Mouse (Mus musculus) layer of hippocampus, adult 9-10 months (tissue): ENCODE data around the gene Cacna2d2.
A peak's percentile ranks its signal among the peaks of the same experiment; 100 is the strongest.

Experiments used
- DNase-seq: peaks from one replicate; pipeline ENCODE4 v3.0.0; 2022; ENCODE audit warnings: low spot score

Cacna2d2 gene

DNA sequence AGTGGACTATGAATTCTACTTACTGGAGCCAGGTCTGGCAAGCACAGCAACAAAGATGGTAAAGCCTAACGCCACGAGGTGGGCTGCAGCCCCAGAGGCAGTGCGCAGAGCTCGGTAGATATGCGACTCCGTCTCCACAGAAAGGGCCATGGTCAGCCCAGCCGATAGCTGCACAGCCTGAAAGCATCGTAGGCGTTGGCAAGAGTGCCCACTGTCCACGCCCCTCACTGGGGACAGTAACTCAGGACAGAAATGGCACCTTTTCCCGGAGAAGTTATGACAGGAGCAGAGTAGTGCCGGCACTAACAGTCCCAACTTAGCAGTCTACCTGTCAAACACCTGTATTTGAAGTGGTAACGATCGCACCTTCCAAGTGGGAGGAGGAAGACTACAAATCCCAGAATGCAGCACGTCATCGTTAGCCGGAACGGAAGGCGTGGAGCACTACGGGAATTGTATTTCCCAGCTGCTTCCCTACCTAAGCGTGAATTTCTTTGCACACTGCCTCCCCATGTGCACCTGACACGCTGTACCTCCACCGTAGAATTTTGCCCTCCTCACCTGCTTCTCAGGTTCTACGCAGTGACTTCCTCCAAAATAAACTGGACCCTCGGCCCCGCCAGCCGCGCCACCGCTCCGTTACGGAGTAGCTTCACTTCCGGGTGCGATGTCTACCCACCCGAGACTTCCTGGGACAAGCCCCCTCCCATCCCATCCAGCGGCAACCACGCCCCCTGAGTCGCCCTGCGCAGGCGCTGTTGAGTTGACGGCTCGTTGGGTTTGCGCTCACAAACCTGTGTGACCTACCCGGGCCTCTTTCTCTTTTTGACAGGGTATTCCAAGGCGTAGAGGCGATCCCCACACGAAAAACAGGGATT, 142.3 kb downstream of the Cacna2d2 start, which contains the start of the genes Cyb561d2 and Nprl2:
Gene Cyb561d2, minus strand, starts transcription at position 720 of the 878 bp plus-strand sequence.
Gene Nprl2, plus strand, starts transcription at position 753 of the 878 bp plus-strand sequence.
- peak; percentile 83 for DNase-seq

DNA sequence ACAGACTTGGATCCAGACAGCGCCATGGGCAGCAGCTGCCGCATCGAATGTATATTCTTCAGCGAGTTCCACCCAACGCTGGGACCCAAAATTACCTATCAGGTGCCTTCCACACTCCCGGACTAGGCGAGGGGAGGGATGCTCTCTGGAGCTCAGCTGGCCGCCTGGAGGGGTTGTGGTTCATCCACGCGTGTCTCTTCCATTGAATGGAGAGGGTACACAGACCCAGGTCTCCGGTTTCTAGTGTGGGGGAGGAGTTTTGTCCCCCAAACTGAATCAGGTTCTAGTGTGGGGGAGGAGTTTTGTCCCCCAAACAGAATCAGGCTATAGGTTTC, 142.9 kb downstream of the Cacna2d2 start:
- no peak for DNase-seq

DNA sequence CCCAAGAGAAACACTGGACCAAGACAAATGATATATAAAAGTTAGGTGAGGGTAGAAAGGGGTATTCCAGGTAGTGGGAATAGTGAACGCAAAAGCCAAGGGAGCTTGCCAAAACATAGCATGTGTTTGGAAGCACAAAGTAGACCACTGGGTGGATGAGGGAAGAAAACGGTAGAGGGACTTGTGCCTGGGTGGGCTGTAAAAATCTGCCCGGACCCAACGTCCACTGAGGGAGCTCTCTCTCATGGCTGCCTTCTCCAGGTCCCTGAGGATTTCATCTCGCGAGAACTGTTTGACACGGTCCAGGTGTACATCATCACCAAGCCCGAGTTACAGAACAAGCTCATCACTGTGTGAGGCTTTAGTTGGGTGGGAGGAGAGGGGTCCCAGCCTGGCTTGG, 143.3 kb downstream of the Cacna2d2 start:
- DNase-seq, result no peak

DNA sequence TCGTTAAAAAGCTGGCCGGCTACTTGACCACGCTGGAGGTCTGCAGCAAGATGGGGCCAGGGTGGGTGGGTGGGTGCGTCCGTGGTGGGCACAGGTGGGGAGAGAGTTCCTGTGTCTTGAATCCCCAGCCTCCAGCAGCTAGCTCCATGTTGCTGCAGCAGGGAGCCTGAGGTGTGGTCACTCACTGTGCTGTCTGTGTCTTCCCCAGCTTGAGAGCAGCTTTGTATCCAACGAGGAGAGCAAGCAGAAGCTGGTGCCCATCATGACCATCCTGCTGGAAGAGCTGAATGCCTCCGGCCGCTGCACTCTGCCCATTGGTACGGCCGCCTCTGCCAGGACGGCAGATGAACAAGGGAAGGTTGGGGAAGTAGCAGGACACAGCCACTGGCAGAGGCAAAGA, 143.9 kb downstream of the Cacna2d2 start:
- no peak for DNase-seq

DNA sequence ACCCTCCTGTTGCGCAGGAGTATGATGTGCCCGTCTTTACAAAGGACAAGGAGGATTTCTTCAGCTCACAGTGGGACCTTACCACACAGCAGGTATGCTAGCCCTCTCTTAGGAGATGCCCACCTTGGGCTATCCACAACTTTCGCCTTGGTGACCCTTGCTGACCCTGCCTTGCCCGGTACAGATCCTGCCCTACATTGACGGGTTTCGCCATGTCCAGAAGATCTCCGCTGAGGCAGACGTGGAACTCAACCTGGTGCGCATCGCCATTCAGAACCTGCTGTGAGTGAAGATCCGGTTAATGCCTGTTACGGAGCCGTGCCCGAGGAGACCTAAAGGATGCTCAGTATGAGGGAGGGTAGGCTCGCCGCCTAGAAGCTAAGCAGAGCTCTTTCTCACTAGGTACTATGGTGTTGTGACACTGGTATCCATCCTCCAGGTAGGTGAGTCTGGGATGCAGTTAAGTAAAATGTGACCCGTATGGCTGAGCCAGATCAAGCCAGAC, 144.8 kb downstream of the Cacna2d2 start:
- no peak for DNase-seq

DNA sequence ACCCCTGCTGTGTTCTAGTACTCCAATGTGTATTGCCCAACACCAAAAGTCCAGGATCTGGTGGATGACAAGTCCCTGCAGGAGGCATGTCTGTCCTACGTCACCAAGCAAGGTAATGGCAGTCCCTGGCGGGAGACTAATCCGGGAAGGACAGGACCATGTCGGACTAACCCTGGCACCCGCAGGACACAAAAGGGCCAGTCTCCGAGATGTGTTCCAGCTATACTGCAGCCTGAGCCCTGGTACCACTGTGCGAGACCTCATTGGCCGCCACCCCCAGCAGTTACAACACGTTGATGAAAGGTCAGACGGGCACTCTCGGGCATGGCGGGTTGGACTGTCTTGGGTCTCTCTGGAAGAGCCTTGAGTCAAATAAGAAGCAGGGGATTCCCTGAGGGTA, 145.3 kb downstream of the Cacna2d2 start:
- no peak for DNase-seq

DNA sequence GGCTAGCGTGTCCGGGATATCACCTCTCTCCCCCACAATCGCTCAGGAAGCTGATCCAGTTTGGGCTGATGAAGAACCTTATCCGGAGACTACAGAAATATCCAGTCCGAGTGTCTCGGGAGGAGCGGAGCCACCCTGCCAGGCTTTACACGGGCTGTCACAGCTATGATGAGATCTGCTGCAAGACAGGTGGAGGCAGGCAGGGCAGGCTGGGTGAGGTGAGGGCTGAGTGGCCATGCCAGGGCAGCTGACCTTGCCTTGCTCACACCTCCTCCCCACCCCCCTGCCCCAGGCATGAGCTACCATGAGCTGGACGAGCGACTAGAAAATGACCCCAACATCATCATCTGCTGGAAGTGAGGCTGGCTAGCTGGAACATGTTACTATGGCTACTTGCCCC, 145.8 kb downstream of the Cacna2d2 start:
- DNase-seq, result no peak

DNA sequence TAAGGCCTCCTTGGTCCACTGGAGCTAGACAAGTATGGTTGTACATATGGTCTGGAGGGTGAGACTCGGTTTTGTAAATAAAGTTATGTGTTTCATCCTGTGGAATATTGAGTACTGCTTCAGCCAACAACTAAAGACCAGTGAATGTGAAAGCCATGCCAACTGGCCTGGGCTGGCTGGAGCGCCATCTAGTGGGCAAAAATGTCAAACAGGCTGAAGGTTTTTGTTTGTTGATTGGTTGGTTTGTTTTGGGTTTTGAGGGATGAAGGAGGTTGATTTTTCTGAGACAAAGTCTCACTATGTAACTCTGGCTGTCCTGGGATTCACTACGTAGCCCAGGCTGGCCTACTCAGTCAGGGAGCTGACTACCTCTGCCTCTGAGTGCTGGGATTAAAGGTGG, 146.2 kb downstream of the Cacna2d2 start:
- peak; percentile 78 for DNase-seq

DNA sequence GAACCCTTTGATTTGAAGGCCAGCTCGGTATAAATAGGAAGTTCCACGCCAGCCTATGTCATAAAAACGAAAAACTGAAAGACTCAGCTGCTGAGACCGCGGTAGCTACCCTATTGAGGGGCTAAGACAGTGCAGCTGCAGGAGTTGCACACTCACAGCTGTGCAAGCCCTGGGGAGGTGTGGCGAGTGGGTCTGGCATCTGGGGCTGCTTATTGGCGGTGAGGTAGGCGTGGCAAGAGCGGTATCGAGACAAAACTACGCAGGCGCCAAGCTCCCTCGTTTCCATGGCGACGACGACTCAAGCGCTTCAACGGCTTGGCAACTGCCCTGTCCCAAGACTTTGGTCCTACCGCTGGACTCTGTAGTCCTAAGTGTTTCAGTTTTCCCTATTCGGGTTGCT, 147.6 kb downstream of the Cacna2d2 start, which contains the start of gene Zmynd10:
Gene Zmynd10, plus strand, starts transcription at position 273 of the 400 bp plus-strand sequence.
- no peak for DNase-seq

DNA sequence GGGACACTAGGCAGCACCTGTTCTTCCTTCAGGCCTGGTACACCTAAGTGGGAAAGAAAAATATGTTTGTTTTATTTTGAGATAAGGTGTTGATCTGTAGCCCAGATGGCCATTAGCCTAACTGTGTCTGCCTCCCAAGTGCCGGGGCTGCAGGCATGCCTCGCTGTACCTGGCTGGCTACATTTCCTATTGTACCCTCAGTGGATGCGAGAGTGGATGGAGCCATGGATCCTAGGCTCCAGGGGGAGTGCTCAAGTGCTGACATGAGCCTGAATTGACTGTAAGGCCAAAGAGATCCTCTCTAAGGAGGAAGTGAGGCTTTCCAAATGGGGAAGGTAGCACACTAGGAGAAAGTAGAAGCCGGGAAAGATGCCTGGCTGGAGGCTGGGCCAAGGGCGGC, 148.5 kb downstream of the Cacna2d2 start:
- no peak for DNase-seq

DNA sequence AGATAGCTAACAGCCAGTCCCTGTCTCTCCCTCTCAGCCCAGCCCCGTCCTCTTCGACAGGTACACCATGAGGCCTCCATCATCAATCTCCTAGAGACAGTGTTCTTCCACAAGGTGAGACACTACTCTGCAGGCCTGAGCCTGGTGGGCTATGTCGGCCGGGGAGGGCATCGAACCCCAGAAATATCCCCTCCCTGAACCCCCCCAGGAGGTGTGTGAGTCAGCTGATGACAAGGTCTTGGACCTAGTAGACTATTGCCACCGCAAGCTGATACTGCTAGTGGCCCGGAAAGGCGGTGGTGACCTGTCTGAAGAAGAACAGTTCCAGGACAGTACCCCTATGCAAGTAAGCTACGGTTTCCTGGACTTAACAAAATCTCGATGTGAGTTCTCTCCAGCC, 149.4 kb downstream of the Cacna2d2 start:
- DNase-seq, result no peak

DNA sequence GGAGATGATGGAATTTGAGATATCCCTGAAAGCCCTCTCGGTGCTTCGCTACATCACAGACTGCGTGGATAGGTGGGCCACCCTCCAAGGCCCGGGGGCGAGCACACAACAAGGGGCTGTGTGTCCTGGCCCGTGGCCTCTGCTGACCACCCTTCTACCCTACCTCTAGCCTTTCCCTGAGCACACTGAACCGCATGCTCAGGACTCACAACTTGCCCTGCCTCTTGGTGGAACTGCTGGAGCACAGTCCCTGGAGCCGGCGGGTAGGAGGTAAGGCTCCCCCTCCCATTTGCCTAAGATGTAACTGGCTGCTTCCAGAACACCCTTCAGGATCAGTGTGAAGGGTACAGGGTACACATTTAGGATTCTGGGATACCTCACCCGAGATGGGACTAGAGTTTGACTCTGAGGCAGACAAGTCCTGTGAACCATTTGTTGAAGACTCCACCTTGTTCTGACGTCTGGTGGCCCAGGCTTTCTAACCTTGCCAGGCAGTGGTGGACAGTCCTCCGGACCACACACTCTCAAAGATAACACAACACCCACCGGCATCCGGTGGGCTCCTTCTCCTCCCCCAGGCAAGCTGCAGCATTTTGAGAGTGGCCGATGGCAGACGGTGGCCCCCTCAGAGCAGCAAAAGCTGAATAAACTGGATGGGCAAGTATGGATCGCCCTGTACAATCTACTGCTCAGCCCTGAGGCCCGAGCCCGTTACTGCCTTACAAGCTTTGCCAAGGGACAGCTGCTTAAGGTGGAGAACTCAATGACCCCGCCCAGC, 150.1 kb downstream of the Cacna2d2 start:
- no peak for DNase-seq

DNA sequence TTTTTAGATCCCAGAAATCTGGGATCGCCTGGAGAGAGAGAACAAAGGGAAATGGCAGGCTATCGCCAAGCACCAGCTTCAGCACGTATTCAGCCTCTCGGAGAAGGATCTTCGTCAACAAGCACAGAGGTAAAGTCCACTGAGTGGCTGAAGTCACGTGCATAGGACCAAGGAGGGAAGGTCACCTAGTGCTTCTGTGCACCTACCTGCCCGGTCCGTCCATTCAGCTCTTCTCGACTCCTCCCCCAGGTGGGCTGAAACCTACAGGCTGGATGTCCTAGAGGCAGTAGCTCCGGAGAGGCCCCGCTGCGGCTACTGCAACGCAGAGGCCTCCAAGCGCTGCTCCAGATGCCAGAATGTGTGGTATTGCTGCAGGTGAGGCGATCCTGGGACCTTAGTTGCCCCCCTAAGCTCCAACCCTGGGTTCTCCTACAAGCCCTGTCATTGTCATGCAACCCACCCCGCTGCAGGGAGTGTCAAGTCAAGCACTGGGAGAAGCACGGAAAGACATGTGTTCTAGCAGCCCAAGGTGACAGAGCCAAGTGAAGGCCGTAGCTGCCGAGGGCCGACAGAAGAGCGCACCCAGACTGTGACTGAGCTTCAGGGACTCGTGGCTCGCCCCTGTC, 151.2 kb downstream of the Cacna2d2 start:
- DNase-seq, result no peak

DNA sequence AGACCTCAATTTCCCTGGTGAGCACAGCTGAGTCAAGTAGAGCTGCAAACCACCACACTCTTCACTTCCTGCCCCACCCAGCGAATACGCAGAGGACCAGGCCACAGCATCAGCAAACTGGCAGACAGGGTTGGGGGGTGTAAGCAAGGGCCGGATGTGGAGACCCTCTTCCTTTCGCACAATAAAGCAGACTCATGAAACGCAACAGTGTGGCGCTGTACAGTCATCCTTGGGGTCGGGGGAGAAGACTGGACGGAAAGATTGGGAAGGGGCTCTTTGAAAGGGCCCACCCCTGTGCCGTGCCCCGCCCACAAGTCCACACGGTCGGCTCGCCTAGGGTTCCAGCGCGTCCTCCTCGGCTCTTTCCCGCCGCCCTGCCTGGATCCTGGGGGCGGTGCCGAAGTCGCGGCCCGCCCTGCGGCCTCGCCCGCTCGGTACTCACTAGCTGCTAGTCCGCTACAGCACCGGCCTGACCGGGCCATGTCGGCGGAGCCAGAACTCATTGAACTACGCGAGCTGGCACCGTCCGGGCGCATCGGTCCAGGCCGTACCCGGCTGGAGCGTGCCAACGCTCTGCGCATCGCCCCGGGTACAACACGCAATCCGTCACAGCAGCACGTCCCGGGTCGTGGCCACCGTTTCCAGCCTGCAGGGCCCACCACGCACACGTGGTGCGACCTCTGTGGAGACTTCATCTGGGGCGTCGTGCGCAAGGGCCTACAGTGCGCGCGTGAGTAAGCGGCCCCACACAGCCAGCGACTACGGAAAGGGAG, 151.9 kb downstream of the Cacna2d2 start, which contains the start of gene Rassf1:
Gene Rassf1, plus strand, starts transcription at position 439 of the 773 bp plus-strand sequence.
- no peak for DNase-seq

DNA sequence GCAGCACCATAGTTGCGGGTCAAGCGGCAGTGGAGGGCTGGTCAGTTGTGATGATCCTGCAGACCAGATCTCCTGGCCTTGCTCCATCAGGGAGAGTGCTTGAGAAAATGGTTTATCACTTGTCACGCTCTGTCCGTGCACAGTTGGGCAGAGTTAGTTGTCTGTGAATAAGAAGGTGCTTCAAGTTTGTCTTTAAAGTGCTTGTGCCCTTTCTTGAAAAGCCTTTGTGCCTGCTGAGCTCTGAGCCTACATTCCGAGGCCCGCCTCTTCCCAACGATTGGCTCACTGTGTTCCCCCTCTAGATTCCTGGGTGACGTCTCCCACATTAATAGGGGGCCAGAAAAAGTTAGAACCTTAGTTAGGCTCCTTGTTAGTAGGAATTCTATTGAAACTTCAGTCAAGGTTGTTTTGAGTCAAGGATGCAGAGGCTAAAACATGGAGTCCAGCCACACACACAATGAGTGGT, 152.5 kb downstream of the Cacna2d2 start:
- DNase-seq, result no peak

DNA sequence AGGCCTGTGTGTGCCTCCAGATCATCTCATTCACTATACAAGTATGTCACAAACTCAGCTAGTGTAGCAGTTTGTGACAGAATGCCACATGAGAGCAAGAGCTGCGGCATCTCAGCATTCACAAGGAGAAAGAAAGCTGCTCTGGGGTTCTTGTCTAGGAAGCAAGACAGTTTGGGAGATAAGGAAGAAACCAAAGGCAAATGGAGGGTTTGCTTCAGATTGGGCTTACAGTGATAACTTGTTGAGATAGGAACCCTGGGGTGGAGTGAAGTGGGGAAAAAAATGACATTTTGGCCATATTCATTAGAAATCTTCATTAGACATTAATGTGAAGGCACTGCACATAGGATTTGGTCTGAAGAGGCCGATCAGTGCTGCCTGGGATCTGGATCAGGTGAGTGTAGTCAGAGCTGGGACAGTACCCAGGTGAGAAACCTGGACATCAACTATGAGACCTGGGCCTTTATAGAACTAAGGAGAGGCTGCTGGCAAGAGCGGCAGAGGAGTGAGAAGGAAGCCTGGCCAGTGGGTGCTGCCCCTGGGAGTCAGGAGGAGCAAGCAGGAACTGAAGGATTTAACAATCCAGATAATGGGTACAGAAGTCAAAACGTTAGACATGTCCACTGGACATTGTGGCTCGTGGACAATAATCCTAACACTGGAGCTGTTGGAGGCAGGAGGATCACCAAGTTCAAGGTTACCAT, 153.4 kb downstream of the Cacna2d2 start:
- DNase-seq, result no peak

DNA sequence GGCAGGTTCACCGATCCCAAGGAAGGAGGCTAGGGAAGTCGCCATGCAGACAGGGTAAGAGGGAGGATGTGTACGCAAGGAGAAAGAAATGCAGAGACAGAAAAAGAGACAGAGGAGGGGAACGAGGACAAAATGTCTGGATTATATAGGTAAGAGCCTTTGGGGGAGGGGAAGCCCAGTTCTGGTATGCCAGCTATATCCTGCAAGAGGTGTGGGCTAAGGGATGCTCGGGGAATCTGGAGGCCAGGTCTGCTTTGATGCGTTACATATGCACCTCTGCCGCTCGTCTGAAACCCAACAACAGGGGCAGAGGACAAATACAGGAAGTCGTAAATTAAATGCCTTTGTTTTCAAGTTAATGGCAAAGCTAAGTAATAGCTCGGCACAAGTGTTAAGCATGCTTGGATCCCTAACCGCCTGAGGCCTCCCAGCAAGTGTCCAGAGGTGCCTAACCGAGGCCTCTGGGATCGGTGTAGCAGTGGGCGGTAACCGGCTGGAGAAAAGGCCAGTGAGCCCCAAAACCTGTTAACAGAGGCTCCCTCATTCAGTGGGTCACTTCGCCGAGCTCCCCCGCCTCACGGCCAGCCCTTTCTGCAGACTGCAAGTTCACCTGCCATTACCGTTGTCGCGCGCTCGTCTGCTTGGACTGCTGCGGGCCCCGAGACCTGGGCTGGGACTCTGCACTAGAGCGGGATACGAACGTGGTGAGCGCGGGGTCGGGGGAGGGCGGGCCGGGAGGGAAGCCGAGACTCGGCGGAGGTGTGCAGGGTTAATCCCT, 154.3 kb downstream of the Cacna2d2 start:
- no peak for DNase-seq

DNA sequence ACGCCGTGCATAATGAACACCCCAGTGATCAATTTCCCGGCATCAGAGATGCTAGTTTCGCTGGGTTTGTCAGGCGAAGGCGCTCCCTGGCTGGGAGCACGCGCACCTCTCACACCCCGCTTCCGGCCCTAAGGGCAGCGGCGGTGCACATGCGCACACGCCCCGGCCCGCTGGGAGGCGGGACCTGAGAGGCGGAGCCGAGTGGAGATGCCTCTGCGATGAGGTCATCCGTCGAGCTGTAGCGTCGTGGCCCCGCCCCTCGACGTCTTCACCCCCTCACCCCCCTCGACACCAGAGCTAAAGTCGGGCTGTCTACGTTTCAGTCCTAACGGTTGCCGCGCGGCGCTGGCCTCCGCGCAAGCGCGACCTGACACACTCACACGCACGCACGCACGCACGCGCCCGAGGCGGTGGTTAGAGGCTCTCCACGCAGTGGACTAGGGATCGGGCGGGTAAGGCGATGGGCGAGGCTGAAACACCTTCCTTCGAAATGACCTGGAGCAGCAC, 155.0 kb downstream of the Cacna2d2 start:
- peak; percentile 71 for DNase-seq

DNA sequence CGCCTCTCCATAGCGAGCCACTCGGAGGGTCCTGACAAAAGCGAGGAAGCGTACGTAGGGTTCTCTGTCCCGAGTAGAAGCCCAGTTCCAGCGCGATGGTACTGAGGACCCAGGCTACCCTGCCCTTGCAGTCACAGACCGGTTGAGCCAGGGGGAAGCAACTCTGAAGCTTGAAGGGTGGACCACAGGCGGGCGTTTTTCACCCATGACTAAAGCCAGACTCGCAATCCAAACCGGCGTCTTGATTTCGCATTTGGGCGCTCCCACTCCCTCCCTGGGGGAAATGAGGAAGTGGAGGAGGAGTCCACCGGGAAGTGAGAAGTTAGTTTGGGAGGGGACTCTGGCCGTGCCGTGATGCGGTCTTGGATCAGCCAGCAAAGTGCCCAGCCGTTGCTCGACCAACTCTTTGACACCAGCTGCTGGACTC, 155.6 kb downstream of the Cacna2d2 start:
- no peak for DNase-seq

DNA sequence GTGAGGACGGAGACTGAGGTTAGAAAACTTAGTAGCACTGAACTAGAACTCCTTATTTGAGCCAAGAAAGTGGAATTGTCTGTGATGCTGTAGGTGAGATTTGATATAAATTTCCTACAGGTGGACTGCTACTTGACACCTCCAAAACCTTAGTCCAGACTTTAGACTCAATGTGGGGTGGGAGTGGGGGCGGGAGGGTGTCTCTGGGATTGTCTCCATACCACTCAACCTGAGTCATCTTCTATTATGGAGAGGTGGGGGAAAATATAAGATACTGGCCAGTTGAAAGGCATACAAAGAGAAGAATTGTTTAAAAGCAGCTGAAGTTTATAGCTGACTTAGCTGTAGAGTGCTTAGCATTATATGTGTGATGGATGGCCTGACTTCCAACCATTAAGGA, 156.3 kb downstream of the Cacna2d2 start:
- no peak for DNase-seq
